Mouse (Mus musculus): ENCODE results near the gene Olfr1362. TPM values are rescaled to one million over a fixed set of nuclear protein-coding genes. Genes with fewer than 3 reads are reported as not detected.

Gene Olfr1362
- total RNA-seq (2021), result not detected
- long read RNA-seq, experiment 1, result 0 reads
- long read RNA-seq, experiment 2, result 0 reads

- intact Hi-C loops (cut with DNase I), result no loop called here
- DNase-seq, result no peak
Measured at GRCm38 (mm10) chr13:21613922-21614321, at the start of gene Olfr1362. Gene Olfr1362, minus strand, starts transcription at chr13:21614022.

GRCm38 (mm10) chr13:21663286-21663685 is 49.5 kb upstream of the Olfr1362 start, which contains the start of gene Olfr1361:
Gene Olfr1361, minus strand, starts transcription at chr13:21663386.
- no peak for DNase-seq
- intact Hi-C loops (cut with DNase I), result no loop called here

GRCm38 (mm10) chr13:21642418-21642817 is 28.6 kb upstream of the Olfr1362 start, which contains the start of gene Olfr11:
Gene Olfr11, minus strand, starts transcription at chr13:21642518.
- intact Hi-C loops (cut with DNase I), result no loop called here
- no peak for DNase-seq

GRCm38 (mm10) chr13:21591618-21592017 is 22.2 kb downstream of the Olfr1362 start:
- intact Hi-C loops (cut with DNase I), result no loop called here
- DNase-seq, result no peak

GRCm38 (mm10) chr13:21581659-21582058 is 32.2 kb downstream of the Olfr1362 start, which contains the start of gene Olfr1364:
Gene Olfr1364, minus strand, starts transcription at chr13:21581759.
- intact Hi-C loops (cut with DNase I), result no loop called here

More at GRCm38 (mm10) chr13:21581659-21582058, 32.2 kb downstream of the Olfr1362 start, which contains the start of gene Olfr1364:
- DNase-seq, result no peak

Other genes starting within 250 kb of the Olfr1362 start
- 10 to 100 TPM; 14.7 to 14.9 TPM for gene Zkscan3, start 211.3 kb downstream of the Olfr1362 start, total RNA-seq (2021)
- under 1 TPM; 0.20 to 0.36 TPM for gene Pgbd1, start 173.0 kb downstream of the Olfr1362 start, total RNA-seq (2021)
- 10 to 100 TPM in 1 of 2 experiments, 1 to 10 TPM in 1; 8.8 to 11.9 TPM for gene Zscan26, start 160.3 kb downstream of the Olfr1362 start, total RNA-seq (2021)
- gene Nkapl, start 145.5 kb downstream of the Olfr1362 start, total RNA-seq (2021), result under 1 TPM in 1 of 2 experiments, not detected in 1; 0.17 TPM
- under 1 TPM; 0.25 to 0.43 TPM for gene Zkscan4, start 135.1 kb downstream of the Olfr1362 start, total RNA-seq (2021)
- gene Gm10065, start 134.6 kb downstream of the Olfr1362 start, total RNA-seq (2021), result not detected
- 10 to 100 TPM; 21.6 to 22.8 TPM for gene AK157302, start 118.8 kb downstream of the Olfr1362 start, total RNA-seq (2021)
- 100 to 1,000 TPM; 119 to 122 TPM for gene Gm11273, start 112.6 kb downstream of the Olfr1362 start, total RNA-seq (2021)
- 1 to 10 TPM; 4.0 to 6.2 TPM for gene Zkscan8, start 82.9 kb downstream of the Olfr1362 start, total RNA-seq (2021)
- gene Olfr1366, start 71.2 kb downstream of the Olfr1362 start, total RNA-seq (2021), result not detected
- not detected for gene Olfr1535, start 54.1 kb downstream of the Olfr1362 start, total RNA-seq (2021)
- not detected for gene Olfr1364, start 32.3 kb downstream of the Olfr1362 start, total RNA-seq (2021)
- not detected for gene Olfr11, start 28.5 kb upstream of the Olfr1362 start, total RNA-seq (2021)
- not detected for gene Olfr1361, start 49.4 kb upstream of the Olfr1362 start, total RNA-seq (2021)
- not detected for gene Olfr1360, start 63.4 kb upstream of the Olfr1362 start, total RNA-seq (2021)
- not detected for gene Olfr1359, start 84.1 kb upstream of the Olfr1362 start, total RNA-seq (2021)
- 10 to 100 TPM; 10.7 to 18.2 TPM for gene Hist1h2bl, start 102.1 kb upstream of the Olfr1362 start, total RNA-seq (2021)
- gene Hist1h2ai, start 102.4 kb upstream of the Olfr1362 start, total RNA-seq (2021), result 1 to 10 TPM; 3.3 to 8.8 TPM
- gene Hist1h3h, start 103.6 kb upstream of the Olfr1362 start, total RNA-seq (2021), result 10 to 100 TPM; 12.6 to 15.0 TPM
- 1 to 10 TPM; 2.0 to 3.5 TPM for gene Hist1h2bm, start 108.0 kb upstream of the Olfr1362 start, total RNA-seq (2021)
- gene Hist1h4j, start 121.0 kb upstream of the Olfr1362 start, total RNA-seq (2021), result 1 to 10 TPM; 2.0 to 3.2 TPM
- 10 to 100 TPM; 27.0 to 38.7 TPM for gene Hist1h4k, start 136.5 kb upstream of the Olfr1362 start, total RNA-seq (2021)
- gene Hist1h2ak, start 139.8 kb upstream of the Olfr1362 start, total RNA-seq (2021), result 1 to 10 TPM; 2.1 to 4.8 TPM
- gene Hist1h2bn, start 140.1 kb upstream of the Olfr1362 start, total RNA-seq (2021), result 1 to 10 TPM; 6.9 to 9.3 TPM
- 1 to 10 TPM; 4.7 to 6.6 TPM for gene Hist1h1b, start 166.6 kb upstream of the Olfr1362 start, total RNA-seq (2021)
- 10 to 100 TPM; 11.9 to 24.7 TPM for gene Hist1h3i, start 169.3 kb upstream of the Olfr1362 start, total RNA-seq (2021)
- 1 to 10 TPM; 1.0 to 2.0 TPM for gene Hist1h2an, start 173.2 kb upstream of the Olfr1362 start, total RNA-seq (2021)
- gene Hist1h2bp, start 173.4 kb upstream of the Olfr1362 start, total RNA-seq (2021), result 1 to 10 TPM; 3.8 to 6.5 TPM
- 10 to 100 TPM; 18.8 to 22.7 TPM for gene Hist1h2bq, start 196.2 kb upstream of the Olfr1362 start, total RNA-seq (2021)
- gene Hist1h2ao, start 196.4 kb upstream of the Olfr1362 start, total RNA-seq (2021), result 1 to 10 TPM in 1 of 2 experiments, under 1 TPM in 1; 0.81 to 6.5 TPM
- 10 to 100 TPM; 61.4 to 75.8 TPM for gene Hist1h4m, start 197.7 kb upstream of the Olfr1362 start, total RNA-seq (2021)
- gene Hist1h4n, start 218.2 kb upstream of the Olfr1362 start, total RNA-seq (2021), result not detected
- gene Hist1h2ap, start 219.5 kb upstream of the Olfr1362 start, total RNA-seq (2021), result 10 to 100 TPM; 11.5 to 14.3 TPM
- gene Hist1h2br, start 219.7 kb upstream of the Olfr1362 start, total RNA-seq (2021), result 10 to 100 TPM; 19.2 to 22.2 TPM